Mouse (Mus musculus) limb, embryonic 12.5 days (tissue): ENCODE data around the gene Syn3. TPM values are rescaled to one million over a fixed set of nuclear protein-coding genes. Genes with fewer than 3 reads are reported as not detected.
A peak's percentile ranks its signal among the peaks of the same experiment; 100 is the strongest.

Experiments
- ATAC-seq: fragments of 200-750 bp; cut with Nextera tagmentation; 2 replicates; pipeline ENCODE4 v1.8.0; 2017; ENCODE audit warnings: low read depth, moderate TSS enrichment; ENCODE audit not compliant: insufficient number of reproducible peaks, insufficient read depth, low FRiP score, low TSS enrichment
- H3K27ac ChIP-seq: fragments of 300-500 bp; sonication (generic); 2 replicates; pipeline ENCODE4 v1.5.1; 2016; ENCODE audit warnings: mild to moderate bottlenecking, moderate library complexity
- H3K27me3 ChIP-seq: fragments of 300-500 bp; sonication (generic); 2 replicates; pipeline ENCODE4 v1.6.1; 2016; ENCODE audit warnings: mild to moderate bottlenecking, moderate library complexity
- H3K36me3 ChIP-seq: fragments of 300-500 bp; sonication (generic); 2 replicates; pipeline ENCODE4 v1.6.1; 2016; ENCODE audit warnings: mild to moderate bottlenecking, moderate library complexity
- H3K4me1 ChIP-seq: fragments of 300-500 bp; sonication (generic); replicated peaks from 2 replicates; pipeline ENCODE4 v1.6.1; 2016
- H3K4me2 ChIP-seq: fragments of 300-500 bp; sonication (generic); 2 replicates; pipeline ENCODE4 v1.6.1; 2016; ENCODE audit warnings: mild to moderate bottlenecking, moderate library complexity
- H3K4me3 ChIP-seq: fragments of 300-500 bp; sonication (generic); replicated peaks from 2 replicates; pipeline ENCODE4 v1.5.1; 2016; ENCODE audit warnings: mild to moderate bottlenecking
- H3K9ac ChIP-seq: fragments of 300-500 bp; sonication (generic); replicated peaks from 2 replicates; pipeline ENCODE4 v1.6.1; 2016; ENCODE audit warnings: mild to moderate bottlenecking, moderate library complexity
- H3K9me3 ChIP-seq: fragments of 300-500 bp; sonication (generic); 2 replicates; pipeline ENCODE4 v1.6.1; 2016; ENCODE audit warnings: mild to moderate bottlenecking, moderate library complexity
- WGBS: fragments of 180-500 bp; shearing (Covaris S2); methylation state at CpG from one replicate; pipeline ENCODE4 v1.1.7; 2016; 5-methylcytosine and 5-hydroxymethylcytosine counted together
- polyA plus RNA-seq: library from polyadenylated mRNA; unstranded; fragments of >200 nt; fragmentation: Nextera tagmentation; extraction: Ambion mirVana; gene quantifications from 2 replicates; pipeline ENCODE4 v1.2.1, GENCODE M21; 2016

Syn3 gene
- polyA plus RNA-seq, 1 experiment from 2014 or later: 4.1 TPM

DNA sequence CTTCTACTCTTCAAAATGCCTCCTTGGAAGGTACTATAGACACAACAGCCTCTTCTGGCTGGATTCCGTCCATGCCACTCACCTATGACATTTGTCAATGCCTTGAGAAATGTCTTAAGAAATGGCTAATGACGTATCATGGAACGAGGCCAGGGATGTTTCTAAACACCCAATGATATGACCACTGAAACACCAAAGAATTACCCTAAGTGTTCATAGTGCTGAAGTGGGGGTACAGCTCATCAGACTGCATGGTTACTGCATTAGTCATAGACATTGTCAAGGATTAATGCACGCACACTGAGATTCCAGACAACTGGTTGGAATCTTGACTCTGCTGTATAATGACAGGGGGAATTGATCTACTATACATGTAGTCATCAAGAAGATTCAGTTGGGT, 325.4 kb downstream of the Syn3 start:
- H3K9me3 ChIP-seq: no peaks in the 10 kb centered on the region
- H3K36me3 ChIP-seq: no peaks in the 10 kb centered on the region

DNA sequence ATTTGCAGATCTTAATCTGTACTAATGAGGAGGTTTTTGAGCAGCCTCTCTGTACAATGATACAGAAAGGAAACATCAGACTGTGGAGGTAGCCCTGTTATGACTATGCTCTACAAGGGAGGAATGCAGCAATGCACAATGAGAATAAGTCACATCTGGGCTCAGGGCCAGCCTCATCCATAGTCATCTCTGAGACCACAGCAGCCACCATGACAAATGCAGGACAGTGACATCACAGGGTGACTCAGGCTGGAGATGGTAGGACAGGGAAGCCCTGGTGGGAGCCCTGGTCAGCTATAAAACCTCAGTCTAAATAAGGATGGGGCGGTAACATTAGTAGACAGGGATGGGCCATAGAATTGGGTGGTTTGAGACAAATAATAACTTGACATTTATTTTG, 327.4 kb downstream of the Syn3 start:
- no peak overlapping the region for H3K4me3 ChIP-seq
- no peaks in the 10 kb centered on the region for H3K9me3 ChIP-seq
- ATAC-seq: no peak
- H3K27ac ChIP-seq: no peak overlapping the region
- peaks cover 10% of the 10 kb centered on the region for H3K4me1 ChIP-seq
- no peak overlapping the region for H3K4me2 ChIP-seq
- H3K36me3 ChIP-seq: no peaks in the 10 kb centered on the region
- WGBS: 97% methylated on average over 1 of the region's 1 CpGs
- H3K27me3 ChIP-seq: no peaks in the 10 kb centered on the region
- no peak overlapping the region for H3K9ac ChIP-seq

More for the DNA sequence above, 325.4 kb downstream of the Syn3 start:
- H3K27ac ChIP-seq: no peak overlapping the region
- 91% methylated on average over 4 of the region's 4 CpGs for WGBS
- no peak for ATAC-seq
- H3K4me2 ChIP-seq: no peak overlapping the region
- H3K9ac ChIP-seq: no peak overlapping the region
- no peak overlapping the region for H3K4me3 ChIP-seq
- no peaks in the 10 kb centered on the region for H3K27me3 ChIP-seq
- H3K4me1 ChIP-seq: no peaks in the 10 kb centered on the region

DNA sequence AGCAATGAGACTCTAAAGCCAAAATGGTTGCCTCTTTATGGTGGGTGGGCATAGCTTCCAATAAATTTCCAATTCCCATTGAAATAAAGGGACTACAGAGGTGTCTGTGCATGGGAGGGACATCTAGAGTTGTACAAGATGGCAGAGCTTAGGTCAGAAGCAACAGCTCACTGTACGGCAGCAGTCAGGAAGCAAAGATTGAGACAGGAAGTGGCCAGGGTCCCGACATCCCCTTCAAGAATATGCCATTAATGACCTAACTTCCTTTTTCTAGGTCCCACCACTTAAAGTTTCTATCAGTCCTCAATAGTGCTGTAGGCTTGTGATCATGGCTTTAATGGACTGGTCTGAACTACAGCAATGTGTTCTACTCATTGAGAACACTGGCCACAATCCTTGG, 330.6 kb downstream of the Syn3 start:
- ATAC-seq: no peak
- Histone ChIP-seq H3K9ac (no peak overlapping the region), H3K4me1 (peaks cover 10% of the 10 kb centered on the region), H3K4me2 (no peak overlapping the region), H3K4me3 (no peak overlapping the region), H3K9me3 (no peaks in the 10 kb centered on the region), H3K27ac (no peak overlapping the region), H3K27me3 (no peaks in the 10 kb centered on the region), H3K36me3 (no peaks in the 10 kb centered on the region)
- 86% methylated on average over 2 of the region's 2 CpGs for WGBS

DNA sequence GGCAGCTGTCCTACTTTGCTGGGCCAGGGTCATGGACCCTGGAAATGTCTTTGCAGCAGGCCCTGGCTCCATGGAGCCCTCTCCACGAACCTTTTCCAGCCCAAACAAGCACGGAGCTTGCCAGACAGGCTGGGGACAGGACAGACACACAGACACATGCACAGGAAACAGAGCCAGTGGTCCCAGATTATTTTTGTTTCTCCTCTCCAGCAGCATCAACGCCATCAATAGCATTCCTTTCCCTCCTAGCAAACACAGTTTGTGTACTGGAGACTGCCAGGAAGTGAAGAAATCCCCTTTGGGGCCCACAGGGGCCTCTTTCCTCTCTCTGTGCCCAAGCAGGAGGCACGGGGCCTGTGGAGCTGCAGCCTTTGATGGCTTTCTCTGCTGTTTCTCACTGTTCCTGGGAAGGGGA, 331.8 kb downstream of the Syn3 start:
- Histone ChIP-seq H3K4me2 (no peak overlapping the region), H3K27ac (peak overlapping the region; percentile 74), H3K27me3 (no peaks in the 10 kb centered on the region), H3K9me3 (no peaks in the 10 kb centered on the region), H3K4me1 (peaks cover 10% of the 10 kb centered on the region), H3K36me3 (no peaks in the 10 kb centered on the region), H3K9ac (0 out of 2 replicates have a peak overlapping the region, but pooled peaks have one; percentile 44), H3K4me3 (no peak overlapping the region)
- 9% methylated on average over 4 of the region's 4 CpGs for WGBS
- ATAC-seq: no peak

DNA sequence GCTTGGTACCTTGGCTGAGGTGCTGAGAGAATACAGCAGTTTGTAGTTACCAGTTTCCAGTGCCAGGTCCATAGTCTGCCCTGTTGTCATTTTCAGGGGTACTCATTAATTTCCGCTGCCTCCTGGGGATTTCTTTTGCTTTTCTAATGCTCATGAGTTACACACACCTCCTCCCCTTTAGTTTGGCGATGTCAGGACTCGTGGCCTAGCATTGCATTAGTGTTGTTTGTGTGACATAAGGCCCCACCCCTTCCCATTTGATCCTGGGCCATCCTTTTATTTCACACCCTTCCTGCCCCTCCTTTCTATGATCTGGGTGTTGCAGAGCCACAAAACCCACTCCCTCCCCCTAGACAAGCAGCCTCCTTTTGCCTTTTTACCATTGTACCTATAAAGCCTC, 334.6 kb downstream of the Syn3 start:
- ATAC-seq: no peak
- WGBS: 50% methylated on average over 3 of the region's 3 CpGs
- Histone ChIP-seq H3K4me1 (peaks cover 10% of the 10 kb centered on the region), H3K27me3 (no peaks in the 10 kb centered on the region), H3K9ac (no peak overlapping the region), H3K36me3 (no peaks in the 10 kb centered on the region), H3K4me2 (no peak overlapping the region), H3K4me3 (no peak overlapping the region), H3K9me3 (no peaks in the 10 kb centered on the region), H3K27ac (no peak overlapping the region)

DNA sequence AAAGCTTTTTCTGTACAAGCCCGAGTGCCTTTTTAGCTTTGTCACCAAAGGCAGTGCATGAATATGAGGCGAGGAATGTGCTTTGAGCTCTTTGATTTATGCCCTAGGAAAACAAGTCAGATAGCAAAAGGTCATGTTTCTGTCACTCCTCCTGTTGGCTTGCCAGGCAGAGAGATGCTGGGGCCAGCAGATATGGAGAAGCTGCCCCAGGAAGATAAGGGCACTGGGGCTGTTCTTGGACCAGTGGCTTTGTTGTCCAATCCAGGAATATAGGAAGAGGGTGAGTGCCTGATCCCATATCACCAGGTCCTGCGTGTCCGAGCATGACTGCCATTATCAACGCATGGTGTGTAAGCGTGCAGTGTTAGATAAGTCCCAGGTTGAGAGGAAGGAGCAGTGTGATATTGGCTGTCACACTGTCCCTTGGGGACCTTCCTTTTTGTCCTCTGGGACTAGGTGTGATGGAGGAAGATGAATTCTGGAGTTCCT, 336.9 kb downstream of the Syn3 start:
- ATAC-seq: no peak
- H3K4me1 ChIP-seq: peaks cover 4% of the 10 kb centered on the region

DNA sequence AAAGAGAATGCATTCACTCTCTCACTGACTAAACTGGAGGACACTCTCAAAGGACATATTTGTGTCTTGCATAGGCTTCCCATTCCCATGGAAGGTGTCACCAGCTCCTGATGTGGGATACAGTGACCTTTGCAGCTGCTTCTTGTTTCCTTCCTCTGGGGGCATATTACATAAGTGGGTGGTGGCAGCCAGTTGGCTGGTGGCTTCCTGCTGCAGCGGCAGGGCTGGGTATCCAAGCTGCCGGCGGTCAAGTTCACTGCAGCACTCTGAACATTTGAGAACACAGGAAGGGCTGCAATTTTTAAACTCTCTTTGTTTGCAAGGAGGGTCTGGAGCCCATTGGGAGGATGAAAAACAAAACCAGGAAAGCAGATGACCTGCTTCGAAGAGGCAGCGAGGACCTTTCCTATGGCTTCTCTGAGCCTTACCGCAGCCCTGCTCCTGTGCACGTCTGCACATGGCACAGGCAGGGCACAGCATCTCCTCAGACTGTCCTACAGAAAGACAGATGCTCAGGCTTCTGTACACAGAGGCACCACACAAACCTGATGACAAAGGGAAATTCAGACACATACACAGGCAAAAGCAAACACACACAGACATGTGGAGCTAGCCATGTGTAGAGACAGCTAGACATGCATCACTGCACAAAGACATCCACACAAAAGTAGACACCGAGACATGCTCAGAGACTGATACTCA, 340.3 kb downstream of the Syn3 start:
- no peaks in the 10 kb centered on the region for H3K36me3 ChIP-seq
- no peaks in the 10 kb centered on the region for H3K4me1 ChIP-seq
- H3K4me3 ChIP-seq: no peak overlapping the region
- no peak overlapping the region for H3K27ac ChIP-seq
- WGBS: 74% methylated on average over 8 of the region's 8 CpGs
- no peak for ATAC-seq
- no peak overlapping the region for H3K4me2 ChIP-seq
- H3K27me3 ChIP-seq: no peaks in the 10 kb centered on the region
- H3K9me3 ChIP-seq: no peaks in the 10 kb centered on the region
- H3K9ac ChIP-seq: no peak overlapping the region

More for the DNA sequence above, 336.9 kb downstream of the Syn3 start:
- Histone ChIP-seq H3K36me3 (no peaks in the 10 kb centered on the region), H3K9me3 (no peaks in the 10 kb centered on the region), H3K4me3 (no peak overlapping the region), H3K27me3 (no peaks in the 10 kb centered on the region), H3K9ac (no peak overlapping the region), H3K27ac (no peak overlapping the region), H3K4me2 (no peak overlapping the region)
- WGBS: 72% methylated on average over 6 of the region's 6 CpGs

DNA sequence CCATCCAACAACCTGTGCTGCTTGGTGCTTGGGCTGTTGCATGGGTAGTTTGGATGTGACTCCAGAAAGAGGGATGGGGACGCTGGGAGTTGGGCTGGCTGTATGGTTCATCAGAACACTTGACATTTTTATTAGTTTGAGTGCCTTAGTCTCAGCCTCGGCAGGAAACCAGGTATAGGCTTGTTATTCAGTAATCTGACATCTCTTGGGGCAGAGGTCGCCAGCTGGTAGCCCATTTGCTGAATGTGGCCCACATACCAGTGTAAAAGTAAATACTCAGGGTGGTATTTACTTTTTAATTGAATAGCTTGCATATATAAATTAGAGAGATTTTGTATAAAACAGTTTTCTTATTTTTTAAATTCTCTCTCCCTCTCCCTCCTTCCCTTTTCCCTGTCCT, 343.4 kb downstream of the Syn3 start:
- no peak overlapping the region for H3K27ac ChIP-seq
- no peaks in the 10 kb centered on the region for H3K27me3 ChIP-seq
- WGBS: 31% methylated on average over 3 of the region's 3 CpGs
- H3K36me3 ChIP-seq: no peaks in the 10 kb centered on the region
- no peak for ATAC-seq
- H3K4me3 ChIP-seq: no peak overlapping the region
- no peaks in the 10 kb centered on the region for H3K9me3 ChIP-seq
- H3K4me1 ChIP-seq: peaks cover 8% of the 10 kb centered on the region
- no peak overlapping the region for H3K9ac ChIP-seq
- H3K4me2 ChIP-seq: no peak overlapping the region

DNA sequence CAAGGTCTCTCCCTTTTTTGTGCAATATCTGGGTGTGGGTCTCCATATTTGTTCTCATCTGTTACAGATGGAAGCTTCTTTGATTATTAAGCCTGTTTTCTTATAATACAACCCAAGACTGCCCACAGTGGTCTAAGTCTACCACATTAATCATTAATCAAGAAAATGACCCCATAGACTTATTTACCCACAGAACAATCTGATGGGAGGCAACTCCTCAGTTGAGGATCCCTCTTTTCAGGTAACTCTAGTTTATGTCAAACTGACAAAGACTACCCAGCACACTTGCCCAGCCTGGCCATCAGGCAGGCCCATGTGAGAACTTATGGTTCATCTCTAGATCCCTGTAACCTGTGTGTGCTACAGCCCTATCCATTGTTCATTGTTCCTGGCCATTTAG, 345.5 kb downstream of the Syn3 start:
- H3K4me3 ChIP-seq: no peak overlapping the region
- ATAC-seq: no peak
- no peak overlapping the region for H3K27ac ChIP-seq
- no peaks in the 10 kb centered on the region for H3K27me3 ChIP-seq
- H3K4me1 ChIP-seq: peaks cover 13% of the 10 kb centered on the region
- no peak overlapping the region for H3K9ac ChIP-seq
- no peak overlapping the region for H3K4me2 ChIP-seq
- H3K9me3 ChIP-seq: no peaks in the 10 kb centered on the region
- H3K36me3 ChIP-seq: no peaks in the 10 kb centered on the region

DNA sequence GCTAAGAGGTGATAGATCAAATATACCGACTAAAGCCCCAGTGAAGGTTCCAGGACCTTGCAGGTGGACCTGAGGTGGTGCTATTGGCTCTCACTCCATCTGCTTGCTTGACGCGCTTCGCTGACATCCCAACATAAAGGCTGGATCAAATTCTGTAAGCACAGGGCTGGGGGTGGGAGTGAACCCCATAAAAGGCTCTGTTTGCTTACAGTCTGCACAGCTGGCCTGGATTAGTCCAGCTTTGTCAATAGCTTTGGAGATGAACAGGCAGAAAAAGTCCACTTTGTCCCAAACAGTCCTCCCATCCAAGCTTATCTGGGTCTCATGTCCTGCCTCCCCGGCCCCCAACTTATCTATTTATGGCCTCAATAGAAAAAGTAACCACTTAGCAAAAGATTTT, 347.3 kb downstream of the Syn3 start:
- no peak overlapping the region for H3K4me3 ChIP-seq
- 0 out of 2 replicates have a peak overlapping the region, but pooled peaks have one; percentile 1 for H3K27ac ChIP-seq

DNA sequence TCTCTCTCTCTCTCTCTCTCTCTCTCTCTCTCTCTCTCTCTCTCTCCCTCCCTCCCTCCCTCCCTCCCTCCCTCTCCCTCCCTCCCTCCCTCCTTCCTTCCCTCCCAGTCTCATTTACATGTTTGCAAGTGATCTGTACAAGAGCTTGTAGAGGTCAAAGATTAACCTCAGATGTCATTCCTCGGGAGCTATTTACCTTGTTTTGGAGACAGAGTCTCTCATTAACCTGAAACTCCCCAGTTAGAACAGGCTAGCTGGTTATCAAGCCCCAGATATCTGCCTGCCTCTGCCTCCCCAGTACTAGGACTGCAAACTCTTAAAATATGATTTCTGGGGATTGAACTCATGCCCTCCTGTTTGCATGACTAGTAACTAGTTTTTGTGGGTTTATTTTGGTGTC, 348.6 kb downstream of the Syn3 start:
- H3K9me3 ChIP-seq: no peaks in the 10 kb centered on the region
- H3K9ac ChIP-seq: no peak overlapping the region
- H3K4me2 ChIP-seq: no peak overlapping the region
- H3K27ac ChIP-seq: no peak overlapping the region
- H3K27me3 ChIP-seq: no peaks in the 10 kb centered on the region
- H3K4me3 ChIP-seq: no peak overlapping the region
- H3K36me3 ChIP-seq: no peaks in the 10 kb centered on the region
- no peak for ATAC-seq
- WGBS: 56% methylated on average over 1 of the region's 1 CpGs
- H3K4me1 ChIP-seq: peaks cover 13% of the 10 kb centered on the region

More for the DNA sequence above, 347.3 kb downstream of the Syn3 start:
- peak; percentile 64; the same call in 1 of the 2 replicates for ATAC-seq
- no peaks in the 10 kb centered on the region for H3K27me3 ChIP-seq
- H3K36me3 ChIP-seq: no peaks in the 10 kb centered on the region
- no peak overlapping the region for H3K9ac ChIP-seq
- no peak overlapping the region for H3K4me2 ChIP-seq
- H3K9me3 ChIP-seq: no peaks in the 10 kb centered on the region
- WGBS: 64% methylated on average over 5 of the region's 5 CpGs
- H3K4me1 ChIP-seq: peaks cover 13% of the 10 kb centered on the region
